Mouse (Mus musculus) kidney, embryonic 16.5 days (tissue): ENCODE data around the gene Slc8a1. TPM values are rescaled to one million over a fixed set of nuclear protein-coding genes. Genes with fewer than 3 reads are reported as not detected.
A peak's percentile ranks its signal among the peaks of the same experiment; 100 is the strongest.

Experiments
- ATAC-seq: fragments of 200-750 bp; cut with Nextera tagmentation; 2 replicates; pipeline ENCODE4 v1.8.0; 2017; ENCODE audit warnings: moderate TSS enrichment; ENCODE audit not compliant: low FRiP score, low TSS enrichment
- H3K27ac ChIP-seq: fragments of 300-500 bp; sonication (generic); 2 replicates; pipeline ENCODE4 v1.5.1; 2014; ENCODE audit warnings: low read length
- H3K27me3 ChIP-seq: fragments of 300-500 bp; sonication (generic); 2 replicates; pipeline ENCODE4 v1.6.1; 2014; ENCODE audit warnings: low read length, control low read depth, mixed read lengths; ENCODE audit not compliant: insufficient read depth
- H3K36me3 ChIP-seq: fragments of 300-500 bp; sonication (generic); 2 replicates; pipeline ENCODE4 v1.6.1; 2014; ENCODE audit warnings: low read length, control low read depth, mixed read lengths; ENCODE audit not compliant: insufficient read depth
- H3K4me1 ChIP-seq: fragments of 300-500 bp; sonication (generic); 2 replicates; pipeline ENCODE4 v1.6.1; 2014; ENCODE audit warnings: low read length, control low read depth, mixed read lengths; ENCODE audit not compliant: insufficient read depth
- H3K4me2 ChIP-seq: fragments of 300-500 bp; sonication (generic); replicated peaks from 2 replicates; pipeline ENCODE4 v1.6.1; 2014; ENCODE audit warnings: low read depth, low read length
- H3K4me3 ChIP-seq: fragments of 300-500 bp; sonication (generic); 2 replicates; pipeline ENCODE4 v1.5.1; 2014; ENCODE audit warnings: mild to moderate bottlenecking, low read length
- H3K9ac ChIP-seq: fragments of 300-500 bp; sonication (generic); replicated peaks from 2 replicates; pipeline ENCODE4 v1.6.1; 2014; ENCODE audit warnings: low read length
- H3K9me3 ChIP-seq: fragments of 300-500 bp; sonication (generic); 2 replicates; pipeline ENCODE4 v1.6.1; 2016; ENCODE audit warnings: low read length, control low read depth
- WGBS: fragments of 180-500 bp; shearing (Covaris S2); extraction: QIAGEN DNeasy Blood & Tissue Kit; methylation state at CpG from one replicate; pipeline ENCODE4 v1.1.7; 2014; 5-methylcytosine and 5-hydroxymethylcytosine counted together
- polyA plus RNA-seq: library from polyadenylated mRNA; unstranded; fragments of >200 nt; fragmentation: Nextera tagmentation; extraction: Ambion mirVana; gene quantifications from 2 replicates; pipeline ENCODE4 v1.2.1, GENCODE M21; 2015

Slc8a1 gene
- polyA plus RNA-seq = 12.8 and 13.5 TPM in 2 replicates

DNA sequence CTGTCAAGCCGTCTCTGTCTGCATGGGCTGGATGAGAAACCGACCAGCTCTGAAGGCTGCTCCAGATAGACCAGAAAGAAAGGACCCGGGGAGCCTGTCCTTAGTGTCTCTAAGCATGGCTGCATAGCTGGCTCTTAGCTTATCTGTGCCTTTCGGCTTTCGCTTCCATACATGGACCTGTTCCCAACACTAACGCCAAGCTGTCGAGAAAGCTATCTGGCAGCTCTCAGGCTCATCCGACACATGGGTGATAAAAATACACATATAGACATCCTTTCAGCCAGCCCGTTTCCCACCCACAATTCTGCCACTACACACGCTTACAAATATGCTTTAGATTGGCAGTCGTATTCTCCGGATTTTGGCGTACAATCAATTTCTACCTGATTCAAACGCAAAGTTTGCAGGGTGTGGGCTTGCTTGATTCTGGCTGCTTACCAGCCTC, at the start of gene Slc8a1:
TSS of gene Slc8a1 (minus strand) at position 67 of the 445 bp plus-strand sequence.
- WGBS = 88% methylated on average over 14 of the region's 14 CpGs
- H3K27me3 ChIP-seq = no peaks in the 10 kb centered on the region
- H3K4me2 ChIP-seq = no peak within 1 kb of the TSS
- no peak within 1 kb of the TSS for H3K9ac ChIP-seq
- H3K27ac ChIP-seq = no peak within 1 kb of the TSS
- no peak within 1 kb of the TSS for H3K4me3 ChIP-seq
- no peak for ATAC-seq
- no peaks in the 10 kb centered on the region for H3K36me3 ChIP-seq
- H3K9me3 ChIP-seq = no peaks in the 10 kb centered on the region
- peaks cover 4% of the 10 kb centered on the region; the same call in 1 of the 2 replicates for H3K4me1 ChIP-seq

DNA sequence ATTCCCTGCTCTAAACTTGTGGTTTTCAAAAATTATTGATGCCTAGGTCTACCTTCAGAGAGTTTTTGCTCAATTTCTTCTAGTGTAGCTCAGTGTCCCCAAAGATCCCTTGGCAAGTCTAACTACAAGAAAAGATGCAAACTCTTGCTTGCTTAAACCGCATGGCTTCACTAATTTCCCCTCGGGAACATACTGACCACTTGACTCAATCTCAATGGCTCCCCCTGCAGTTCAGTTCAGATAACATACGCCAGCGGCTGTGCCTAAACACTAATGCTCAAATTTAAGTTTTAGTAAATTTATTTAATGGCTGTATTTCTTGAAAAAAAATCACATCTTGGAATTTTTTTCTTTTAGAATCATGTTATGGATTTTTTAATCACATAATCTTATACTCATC, 49.2 kb upstream of the Slc8a1 start:
- no peak overlapping the region for H3K9ac ChIP-seq
- H3K4me1 ChIP-seq = no peaks in the 10 kb centered on the region
- no peak overlapping the region for H3K4me3 ChIP-seq
- H3K27ac ChIP-seq = no peak overlapping the region
- peak; percentile 61; the same call in 1 of the 2 replicates for ATAC-seq
- WGBS = 44% methylated on average over 4 of the region's 4 CpGs
- H3K36me3 ChIP-seq = no peaks in the 10 kb centered on the region
- H3K27me3 ChIP-seq = no peaks in the 10 kb centered on the region
- no peaks in the 10 kb centered on the region for H3K9me3 ChIP-seq
- no peak overlapping the region for H3K4me2 ChIP-seq

- WGBS = 84% methylated on average over 4 of the region's 4 CpGs
- H3K4me2 ChIP-seq = no peak overlapping the region
- H3K4me1 ChIP-seq = no peaks in the 10 kb centered on the region
- H3K36me3 ChIP-seq = no peaks in the 10 kb centered on the region
- ATAC-seq = no peak
- no peaks in the 10 kb centered on the region for H3K9me3 ChIP-seq
- H3K4me3 ChIP-seq = no peak overlapping the region
- H3K27ac ChIP-seq = no peak overlapping the region
- H3K27me3 ChIP-seq = no peaks in the 10 kb centered on the region
- no peak overlapping the region for H3K9ac ChIP-seq
Measured at GRCm38 (mm10) chr17:81782326-81782725, 44.1 kb upstream of the Slc8a1 start.

GRCm38 (mm10) chr17:81781491-81781890, 43.3 kb upstream of the Slc8a1 start:
- WGBS = 73% methylated on average over 5 of the region's 5 CpGs

DNA sequence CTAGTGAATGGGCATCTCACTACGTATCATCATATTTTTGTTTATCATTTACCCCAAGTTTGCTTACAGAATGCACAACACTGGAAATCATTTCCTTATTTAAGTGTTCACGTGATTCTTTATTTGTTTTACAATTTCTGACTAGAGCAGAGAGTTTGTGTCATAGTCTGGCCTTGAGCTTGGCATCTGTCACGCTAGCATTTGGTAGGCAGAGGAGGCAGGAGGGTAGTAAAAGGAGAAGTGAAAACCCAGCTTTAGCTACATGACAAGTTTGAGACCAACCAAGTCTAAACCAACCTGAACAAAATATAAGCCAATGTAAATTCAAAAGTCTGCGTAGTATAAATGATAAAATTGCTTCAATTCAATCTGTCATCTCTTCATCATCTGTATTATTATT, 41.7 kb upstream of the Slc8a1 start:
- no peaks in the 10 kb centered on the region for H3K9me3 ChIP-seq
- no peak overlapping the region for H3K4me2 ChIP-seq
- no peaks in the 10 kb centered on the region for H3K4me1 ChIP-seq
- H3K9ac ChIP-seq = no peak overlapping the region
- no peaks in the 10 kb centered on the region for H3K36me3 ChIP-seq
- no peak overlapping the region for H3K4me3 ChIP-seq
- ATAC-seq = no peak
- 84% methylated on average over 4 of the region's 4 CpGs for WGBS
- H3K27me3 ChIP-seq = no peaks in the 10 kb centered on the region
- no peak overlapping the region for H3K27ac ChIP-seq

More at GRCm38 (mm10) chr17:81781491-81781890, 43.3 kb upstream of the Slc8a1 start:
- no peak for ATAC-seq
- H3K27ac ChIP-seq = no peak overlapping the region
- H3K9ac ChIP-seq = no peak overlapping the region
- H3K36me3 ChIP-seq = no peaks in the 10 kb centered on the region
- H3K4me2 ChIP-seq = no peak overlapping the region
- no peak overlapping the region for H3K4me3 ChIP-seq
- no peaks in the 10 kb centered on the region for H3K9me3 ChIP-seq
- no peaks in the 10 kb centered on the region for H3K27me3 ChIP-seq
- H3K4me1 ChIP-seq = no peaks in the 10 kb centered on the region

- ATAC-seq = no peak
Measured at GRCm38 (mm10) chr17:81750664-81751063, 12.5 kb upstream of the Slc8a1 start.

GRCm38 (mm10) chr17:81743034-81743433, 4.9 kb upstream of the Slc8a1 start:
- Histone ChIP-seq H3K9ac (no peak overlapping the region), H3K4me2 (no peak overlapping the region), H3K36me3 (no peaks in the 10 kb centered on the region), H3K4me3 (no peak overlapping the region), H3K4me1 (peaks cover 4% of the 10 kb centered on the region; the same call in 1 of the 2 replicates), H3K27ac (no peak overlapping the region), H3K27me3 (no peaks in the 10 kb centered on the region), H3K9me3 (no peaks in the 10 kb centered on the region)
- ATAC-seq = no peak
- WGBS = 53% methylated on average over 2 of the region's 2 CpGs

More at GRCm38 (mm10) chr17:81750664-81751063, 12.5 kb upstream of the Slc8a1 start:
- Histone ChIP-seq H3K4me2 (no peak overlapping the region), H3K27me3 (no peaks in the 10 kb centered on the region), H3K9ac (no peak overlapping the region), H3K4me1 (no peaks in the 10 kb centered on the region), H3K9me3 (no peaks in the 10 kb centered on the region), H3K36me3 (no peaks in the 10 kb centered on the region), H3K4me3 (no peak overlapping the region), H3K27ac (no peak overlapping the region)
- WGBS = 54% methylated on average over 2 of the region's 2 CpGs

GRCm38 (mm10) chr17:81740576-81740975, 2.4 kb upstream of the Slc8a1 start:
- H3K9ac ChIP-seq = no peak overlapping the region
- WGBS = 38% methylated on average over 6 of the region's 6 CpGs
- H3K27ac ChIP-seq = no peak overlapping the region
- no peaks in the 10 kb centered on the region for H3K27me3 ChIP-seq
- no peak for ATAC-seq
- no peaks in the 10 kb centered on the region for H3K36me3 ChIP-seq
- H3K4me2 ChIP-seq = no peak overlapping the region
- no peaks in the 10 kb centered on the region for H3K9me3 ChIP-seq
- H3K4me3 ChIP-seq = no peak overlapping the region
- H3K4me1 ChIP-seq = peaks cover 4% of the 10 kb centered on the region; the same call in 1 of the 2 replicates

DNA sequence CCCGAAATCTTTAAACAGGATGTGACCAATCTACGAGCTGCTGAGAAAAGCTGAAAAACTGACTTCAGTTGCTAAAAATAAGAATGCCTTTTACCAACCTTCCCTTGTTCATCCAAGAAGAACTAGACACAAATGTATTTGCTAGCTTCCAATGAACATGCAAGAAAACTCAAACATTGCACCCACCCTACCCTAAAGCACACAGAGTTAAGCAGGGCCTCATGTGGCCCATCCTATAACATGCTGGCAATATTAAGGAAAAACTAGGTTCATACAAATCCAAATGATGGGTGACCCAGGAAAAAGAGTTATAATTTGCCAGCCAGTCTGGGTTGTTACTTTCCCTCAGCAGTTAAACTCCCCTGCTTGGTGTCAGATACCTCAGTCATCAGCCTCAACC, 398 bp downstream of the Slc8a1 start:
- Histone ChIP-seq H3K27ac (no peak overlapping the region), H3K4me3 (no peak overlapping the region), H3K27me3 (no peaks in the 10 kb centered on the region), H3K4me1 (peaks cover 4% of the 10 kb centered on the region; the same call in 1 of the 2 replicates), H3K9ac (no peak overlapping the region), H3K9me3 (no peaks in the 10 kb centered on the region), H3K4me2 (no peak overlapping the region), H3K36me3 (no peaks in the 10 kb centered on the region)
- WGBS = 85% methylated on average over 2 of the region's 2 CpGs
- ATAC-seq = no peak

GRCm38 (mm10) chr17:81737309-81737708, 868 bp downstream of the Slc8a1 start:
- H3K4me3 ChIP-seq = no peak overlapping the region

More at GRCm38 (mm10) chr17:81737309-81737708, 868 bp downstream of the Slc8a1 start:
- Histone ChIP-seq H3K36me3 (no peaks in the 10 kb centered on the region), H3K27me3 (no peaks in the 10 kb centered on the region), H3K27ac (no peak overlapping the region), H3K9me3 (no peaks in the 10 kb centered on the region), H3K4me1 (peaks cover 4% of the 10 kb centered on the region; the same call in 1 of the 2 replicates), H3K9ac (no peak overlapping the region), H3K4me2 (no peak overlapping the region)
- ATAC-seq = no peak
- WGBS = 78% methylated on average over 4 of the region's 4 CpGs
